Mouse (Mus musculus) liver, adult 2 months (tissue): ENCODE results near the gene Lhfpl5. TPM values are rescaled to one million over a fixed set of nuclear protein-coding genes. Genes with fewer than 3 reads are reported as not detected.

Experiments used
- DNase-seq: peaks from one replicate; pipeline ENCODE4 v3.0.0-alpha.2; 2011; ENCODE audit warnings: low read depth, low spot score; ENCODE audit errors: extremely low read depth
- H3K27ac ChIP-seq: fragments of 200-500 bp; replicated peaks from 2 replicates; pipeline ENCODE4 v1.5.1; 2012; ENCODE audit warnings: low read depth, mild to moderate bottlenecking, control low read depth, inconsistent platforms, low read length; ENCODE audit not compliant: insufficient read depth
- H3K27me3 ChIP-seq: fragments of 200-500 bp; 2 replicates; pipeline ENCODE4 v1.6.1; 2012; ENCODE audit warnings: mild to moderate bottlenecking, moderate library complexity, low read length, inconsistent platforms; ENCODE audit not compliant: control insufficient read depth, insufficient read depth
- H3K36me3 ChIP-seq: fragments of 200-500 bp; 2 replicates; pipeline ENCODE4 v1.6.1; 2012; ENCODE audit warnings: low read length, inconsistent platforms; ENCODE audit not compliant: control insufficient read depth, insufficient read depth
- H3K4me1 ChIP-seq: fragments of 200-500 bp; 2 replicates; pipeline ENCODE4 v1.6.1; 2011; ENCODE audit warnings: low read length; ENCODE audit not compliant: control insufficient read depth, insufficient read depth
- H3K4me3 ChIP-seq: fragments of 200-500 bp; 2 replicates; pipeline ENCODE4 v1.5.1; 2011; ENCODE audit warnings: low read depth, mild to moderate bottlenecking, control low read depth, low read length, moderate library complexity; ENCODE audit not compliant: insufficient read depth
- H3K79me2 ChIP-seq: fragments of 200-500 bp; 2 replicates; pipeline ENCODE4 v1.6.1; 2012; ENCODE audit warnings: inconsistent platforms, mild to moderate bottlenecking, low read length, moderate library complexity; ENCODE audit not compliant: control insufficient read depth, insufficient read depth
- H3K9ac ChIP-seq: fragments of 200-500 bp; 2 replicates; pipeline ENCODE4 v1.6.1; 2012; ENCODE audit warnings: low read depth, mild to moderate bottlenecking, control low read depth, inconsistent platforms, low read length
- CTCF ChIP-seq: fragments of 200-500 bp; IDR thresholded peaks from 2 replicates; pipeline ENCODE4 v1.5.1; 2011; ENCODE audit warnings: low read depth, low read length, control low read depth
- POLR2A ChIP-seq: fragments of 200-500 bp; IDR thresholded peaks from 2 replicates; pipeline ENCODE4 v1.6.1; 2011; ENCODE audit warnings: low read length, control low read depth; ENCODE audit not compliant: insufficient read depth; ENCODE audit errors: extremely low read depth
- WGBS: fragments of 180-500 bp; shearing (Covaris S2); methylation state at CpG from one replicate; pipeline ENCODE4 v1.1.7; 2018; 5-methylcytosine and 5-hydroxymethylcytosine counted together
- polyA plus RNA-seq: library from polyadenylated mRNA; depleted of rRNA; stranded (reverse); fragments of >200 nt; gene quantifications from 2 replicates; pipeline ENCODE4 v1.2.3, GENCODE M21; 2012
- total RNA-seq: library from RNA; depleted of rRNA; stranded (reverse); fragments of >200 nt; gene quantifications from 2 replicates; pipeline ENCODE4 v1.2.3, GENCODE M21; 2014

The Lhfpl5 gene
- total and polyA plus RNA-seq, 2 experiments = not detected

GRCm38 (mm10) chr17:28581056-28581455, 5.6 kb downstream of the Lhfpl5 start:
- no peak overlapping the region for H3K27ac ChIP-seq
- H3K79me2 ChIP-seq = no peaks in the 10 kb centered on the region
- WGBS = 62% methylated on average over 2 of the region's 2 CpGs
- H3K4me1 ChIP-seq = no peaks in the 10 kb centered on the region
- no peak overlapping the region for H3K9ac ChIP-seq
- TF ChIP-seq POLR2A = no peak
- no peak for TF ChIP-seq CTCF
- no peak for DNase-seq
- no peaks in the 10 kb centered on the region for H3K27me3 ChIP-seq
- H3K4me3 ChIP-seq = no peak overlapping the region
- H3K36me3 ChIP-seq = no peaks in the 10 kb centered on the region

- H3K4me1 ChIP-seq = no peaks in the 10 kb centered on the region
- no peak overlapping the region for H3K4me3 ChIP-seq
- H3K27ac ChIP-seq = no peak overlapping the region
- H3K79me2 ChIP-seq = no peaks in the 10 kb centered on the region
- no peak for TF ChIP-seq POLR2A
- no peak for TF ChIP-seq CTCF
- no peak for DNase-seq
- no peak overlapping the region for H3K9ac ChIP-seq
- H3K27me3 ChIP-seq = no peaks in the 10 kb centered on the region
- H3K36me3 ChIP-seq = peaks cover 21% of the 10 kb centered on the region
- WGBS = 93% methylated on average over 3 of the region's 3 CpGs
Observed at GRCm38 (mm10) chr17:28586509-28586908, 11.1 kb downstream of the Lhfpl5 start.

- no peak overlapping the region for H3K27ac ChIP-seq
- peaks cover 2% of the 10 kb centered on the region; the same call in 1 of the 2 replicates for H3K4me1 ChIP-seq
- DNase-seq = no peak
- H3K79me2 ChIP-seq = no peaks in the 10 kb centered on the region
- peaks cover 27% of the 10 kb centered on the region for H3K36me3 ChIP-seq
- H3K9ac ChIP-seq = no peak overlapping the region
- WGBS = 80% methylated on average over 2 of the region's 2 CpGs
- H3K27me3 ChIP-seq = no peaks in the 10 kb centered on the region
- H3K4me3 ChIP-seq = no peak overlapping the region
- TF ChIP-seq CTCF = no peak
- TF ChIP-seq POLR2A = no peak
Observed at GRCm38 (mm10) chr17:28588591-28588990, 13.2 kb downstream of the Lhfpl5 start.

- peaks cover 27% of the 10 kb centered on the region for H3K36me3 ChIP-seq
- no peak for DNase-seq
- peaks cover 2% of the 10 kb centered on the region; the same call in 1 of the 2 replicates for H3K4me1 ChIP-seq
- no peak overlapping the region for H3K4me3 ChIP-seq
- H3K79me2 ChIP-seq = no peaks in the 10 kb centered on the region
- no peaks in the 10 kb centered on the region for H3K27me3 ChIP-seq
- H3K27ac ChIP-seq = no peak overlapping the region
- 90% methylated on average over 3 of the region's 3 CpGs for WGBS
- no peak for TF ChIP-seq CTCF
- no peak for TF ChIP-seq POLR2A
- H3K9ac ChIP-seq = no peak overlapping the region
Observed at GRCm38 (mm10) chr17:28590596-28590995, 15.2 kb downstream of the Lhfpl5 start.

GRCm38 (mm10) chr17:28591476-28591875, 16.0 kb downstream of the Lhfpl5 start:
- H3K4me1 ChIP-seq = peaks cover 2% of the 10 kb centered on the region; the same call in 1 of the 2 replicates
- H3K79me2 ChIP-seq = no peaks in the 10 kb centered on the region
- no peak overlapping the region for H3K27ac ChIP-seq
- H3K27me3 ChIP-seq = no peaks in the 10 kb centered on the region
- DNase-seq = peak; percentile 64
- H3K36me3 ChIP-seq = peaks cover 27% of the 10 kb centered on the region
- WGBS = 28% methylated on average over 5 of the region's 5 CpGs
- no peak overlapping the region for H3K9ac ChIP-seq
- TF ChIP-seq POLR2A (no peak), CTCF (no peak)
- H3K4me3 ChIP-seq = no peak overlapping the region

GRCm38 (mm10) chr17:28592998-28593397, 17.6 kb downstream of the Lhfpl5 start:
- Histone ChIP-seq H3K27me3 (no peaks in the 10 kb centered on the region), H3K4me3 (no peak overlapping the region; the same call in 1 of the 2 replicates), H3K79me2 (no peaks in the 10 kb centered on the region), H3K27ac (no peak overlapping the region), H3K36me3 (peaks cover 32% of the 10 kb centered on the region), H3K4me1 (peaks cover 2% of the 10 kb centered on the region; the same call in 1 of the 2 replicates), H3K9ac (no peak overlapping the region)
- peak; percentile 93 for TF ChIP-seq CTCF
- TF ChIP-seq POLR2A = no peak
- 17% methylated on average over 4 of the region's 4 CpGs for WGBS
- DNase-seq = peak; percentile 43
